Mouse (Mus musculus): Measurements from ENCODE around the gene Agtrap.
"Not testable (repeated sequence)": the region's sequence is repeated elsewhere in the genome, so short reads cannot be mapped to it uniquely, and the experiment has no call there.

The Agtrap gene

GRCm38 (mm10) chr4:148044113-148044512, 43.7 kb downstream of the Agtrap start:
- DNase-seq = no peak

GRCm38 (mm10) chr4:148043327-148043726, 44.5 kb downstream of the Agtrap start:
- DNase-seq = not testable (repeated sequence)

- DNase-seq = peak; percentile 63
Measured at GRCm38 (mm10) chr4:148041611-148042191, 46.1 kb downstream of the Agtrap start.

DNA sequence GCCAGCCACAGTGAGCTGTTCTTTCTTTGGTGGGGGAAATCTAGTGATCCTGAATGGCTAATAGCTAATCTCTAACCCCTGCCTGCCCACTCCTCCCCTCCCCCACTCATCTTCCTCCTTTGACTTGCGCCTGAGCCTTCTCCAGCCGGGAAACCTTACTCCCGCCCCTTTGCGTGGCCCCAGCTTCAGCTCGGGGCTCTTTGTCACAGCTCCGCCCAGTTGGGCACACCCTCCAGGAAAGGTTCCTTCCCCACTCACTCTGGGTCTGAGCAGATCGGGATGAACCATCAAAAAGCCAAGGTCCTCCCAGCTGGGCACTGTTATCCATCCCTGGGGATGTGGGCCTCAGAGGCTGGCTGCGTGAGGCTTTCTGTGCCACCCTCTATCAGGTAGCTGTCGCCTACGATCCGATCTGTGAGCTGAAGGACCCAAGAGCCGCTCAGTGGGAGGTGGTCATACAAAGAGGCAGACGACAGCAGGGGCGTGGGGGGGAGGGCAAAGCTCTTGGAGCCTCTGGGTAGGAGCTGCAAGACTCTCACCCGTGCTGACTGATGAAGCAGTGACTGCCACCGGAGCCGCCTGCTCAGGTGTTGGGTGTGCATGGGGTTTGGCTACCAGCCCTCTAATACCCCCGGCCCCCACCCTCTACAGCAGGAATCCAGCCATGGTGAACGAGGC, 46.8 kb downstream of the Agtrap start:
- peak; percentile 89 for DNase-seq

GRCm38 (mm10) chr4:148040029-148040830, 47.6 kb downstream of the Agtrap start:
- DNase-seq = no peak

DNA sequence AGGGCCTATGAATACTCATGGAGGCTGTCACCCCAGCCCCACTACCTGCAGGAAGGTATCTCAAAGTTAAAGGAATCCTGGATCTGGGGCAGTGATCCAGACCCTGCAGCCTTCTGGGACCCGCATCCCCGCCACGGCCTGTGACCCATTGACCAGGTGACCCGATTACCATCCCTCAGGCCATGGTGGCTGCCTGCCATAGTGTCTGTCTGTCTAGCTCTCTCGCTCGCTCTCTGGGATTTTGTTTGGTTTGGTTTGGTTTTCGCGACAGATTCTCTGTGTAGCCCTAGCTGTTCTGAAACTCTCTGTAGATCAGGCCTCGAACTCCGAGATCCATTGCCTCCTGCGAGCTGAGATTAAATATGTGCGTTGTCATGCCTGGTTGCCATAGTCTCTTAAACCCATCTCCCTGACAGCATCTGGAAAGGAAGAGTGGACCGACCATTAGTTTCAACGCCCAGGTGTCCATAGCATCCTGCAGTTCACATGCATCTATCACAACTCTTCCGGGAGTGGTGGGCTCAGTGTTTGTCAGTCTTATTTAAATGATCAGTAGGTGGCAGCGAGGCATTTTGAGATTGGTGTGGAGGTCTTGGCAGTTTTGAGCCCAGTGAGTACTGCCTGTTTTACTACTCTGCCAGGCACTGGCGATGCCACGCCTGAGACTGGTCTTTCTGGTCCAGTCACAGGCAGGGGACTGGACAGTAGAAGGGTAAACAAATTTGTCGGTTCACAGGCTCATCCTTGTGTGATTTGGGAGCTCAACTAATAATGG, 48.4 kb downstream of the Agtrap start:
- DNase-seq = peak; percentile 29

GRCm38 (mm10) chr4:148038600-148039253, 49.1 kb downstream of the Agtrap start, which contains the start of the genes Clcn6 and Mthfr:
Clcn6 (minus strand) TSS chr4:148038821.
Mthfr (plus strand) TSS chr4:148039077.
- peak; percentile 100 for DNase-seq

GRCm38 (mm10) chr4:148038079-148038599, 49.7 kb downstream of the Agtrap start:
- no peak for DNase-seq

- DNase-seq = peak; percentile 37
Measured at GRCm38 (mm10) chr4:148035440-148035839, 52.4 kb downstream of the Agtrap start.

- DNase-seq = no peak
Measured at GRCm38 (mm10) chr4:148033858-148034410, 53.9 kb downstream of the Agtrap start.

DNA sequence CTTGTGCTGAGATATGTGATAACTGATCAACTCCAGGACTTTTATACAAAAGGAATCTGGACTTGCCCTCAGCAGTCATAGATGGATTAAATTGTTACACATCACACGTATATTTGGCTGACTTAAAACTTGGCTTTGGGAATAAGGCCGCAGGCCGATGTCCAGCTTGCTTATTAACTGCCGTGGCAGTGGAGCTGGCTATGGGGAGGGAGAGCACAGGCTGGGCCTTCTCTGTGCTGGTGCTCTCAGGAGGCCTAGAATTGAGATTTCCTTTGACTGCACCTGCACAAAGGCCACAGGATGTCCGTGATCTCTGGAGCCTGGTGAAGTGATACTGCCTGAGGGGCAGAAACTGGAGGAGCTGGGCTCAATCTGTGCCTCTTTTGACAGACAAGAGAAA, 57.3 kb downstream of the Agtrap start:
- peak; percentile 60 for DNase-seq

DNA sequence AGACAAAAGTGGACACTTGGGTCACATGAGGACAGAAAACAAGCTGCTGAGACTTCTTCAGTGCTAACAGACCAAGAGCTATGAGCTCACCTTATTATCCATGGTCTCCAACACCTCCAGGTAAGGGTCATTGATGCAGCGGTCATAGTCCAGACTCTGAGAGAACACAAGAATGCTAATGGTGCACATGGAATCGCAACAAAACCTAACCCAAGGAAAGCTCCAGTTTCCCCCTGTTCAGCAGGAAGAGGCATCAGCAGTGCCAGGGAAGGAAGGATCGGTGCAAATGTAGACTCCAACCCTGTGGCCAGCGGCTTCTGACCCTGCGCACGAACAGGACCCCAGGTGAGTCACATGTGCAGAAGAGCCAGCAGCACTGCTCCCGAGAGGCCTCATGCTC, 58.5 kb downstream of the Agtrap start:
- DNase-seq = no peak

Data from kidney, postnatal 10 days (tissue).